Mouse (Mus musculus): Measurements from ENCODE around the gene Gga3. TPM values are rescaled to one million over a fixed set of nuclear protein-coding genes. Genes with fewer than 3 reads are reported as not detected.
"Not testable (repeated sequence)": the region's sequence is repeated elsewhere in the genome, so short reads cannot be mapped to it uniquely, and the experiment has no call there.

Gga3 gene
- polyA plus RNA-seq (2015; fragmentation: Nextera tagmentation; extraction: Ambion mirVana), result 16.8 and 18.8 TPM in 2 replicates

GRCm38 (mm10) chr11:115603476-115604303 lies at the start of gene Gga3, which contains the start of gene Mrps7:
TSS of gene Gga3 (minus strand) at chr11:115604051.
TSS of gene Mrps7 (plus strand) at chr11:115603925.
- Histone ChIP-seq H3K9ac (ENCODE audit: low read depth, low read length) (peak within 1 kb of the TSS; percentile 99), H3K4me2 (ENCODE audit: low read depth, low read length) (peak within 1 kb of the TSS; percentile 86), H3K36me3 (ENCODE audit: control insufficient read depth, insufficient read depth, low read length) (peaks cover 14% of the 10 kb centered on the region), H3K9me3 (ENCODE audit: control insufficient read depth, low read length) (no peaks in the 10 kb centered on the region), H3K27ac (ENCODE audit: low read length) (peak within 1 kb of the TSS; percentile 93), H3K27me3 (replicated peaks; ENCODE audit: control insufficient read depth, insufficient read depth, low read length) (no peaks in the 10 kb centered on the region), H3K4me3 (ENCODE audit: low read length) (peak within 1 kb of the TSS; percentile 97), H3K4me1 (ENCODE audit: control insufficient read depth, insufficient read depth, low read length) (peaks cover 18% of the 10 kb centered on the region)
- ATAC-seq, result peak; percentile 97
- WGBS, result under 1% methylated on average over 92 of the region's 93 CpGs

- Histone ChIP-seq H3K9ac (ENCODE audit: low read depth, low read length) (no peak overlapping the region), H3K4me3 (ENCODE audit: low read length) (no peak overlapping the region), H3K4me2 (ENCODE audit: low read depth, low read length) (no peak overlapping the region), H3K36me3 (ENCODE audit: control insufficient read depth, insufficient read depth, low read length) (no peaks in the 10 kb centered on the region), H3K9me3 (ENCODE audit: control insufficient read depth, low read length) (no peaks in the 10 kb centered on the region), H3K4me1 (ENCODE audit: control insufficient read depth, insufficient read depth, low read length) (no peaks in the 10 kb centered on the region), H3K27ac (ENCODE audit: low read length) (no peak overlapping the region; the same call in 1 of the 2 replicates), H3K27me3 (replicated peaks; ENCODE audit: control insufficient read depth, insufficient read depth, low read length) (no peaks in the 10 kb centered on the region)
- WGBS, result 86% methylated on average over 3 of the region's 3 CpGs
- no peak for ATAC-seq
Observed at GRCm38 (mm10) chr11:115653194-115653593, 49.3 kb upstream of the Gga3 start.

- ATAC-seq, result no peak
- Histone ChIP-seq H3K27me3 (replicated peaks; ENCODE audit: control insufficient read depth, insufficient read depth, low read length) (no peaks in the 10 kb centered on the region), H3K4me1 (ENCODE audit: control insufficient read depth, insufficient read depth, low read length) (no peaks in the 10 kb centered on the region), H3K36me3 (ENCODE audit: control insufficient read depth, insufficient read depth, low read length) (no peaks in the 10 kb centered on the region), H3K27ac (ENCODE audit: low read length) (no peak overlapping the region), H3K9me3 (ENCODE audit: control insufficient read depth, low read length) (no peaks in the 10 kb centered on the region), H3K4me2 (ENCODE audit: low read depth, low read length) (no peak overlapping the region), H3K9ac (ENCODE audit: low read depth, low read length) (no peak overlapping the region), H3K4me3 (ENCODE audit: low read length) (no peak overlapping the region)
- WGBS, result 86% methylated on average over 3 of the region's 3 CpGs
Observed at GRCm38 (mm10) chr11:115651680-115652079, 47.8 kb upstream of the Gga3 start.

- Histone ChIP-seq H3K27ac (ENCODE audit: low read length) (no peak overlapping the region), H3K4me2 (ENCODE audit: low read depth, low read length) (no peak overlapping the region), H3K9me3 (ENCODE audit: control insufficient read depth, low read length) (no peaks in the 10 kb centered on the region), H3K4me3 (ENCODE audit: low read length) (no peak overlapping the region), H3K27me3 (replicated peaks; ENCODE audit: control insufficient read depth, insufficient read depth, low read length) (no peaks in the 10 kb centered on the region), H3K9ac (ENCODE audit: low read depth, low read length) (no peak overlapping the region), H3K36me3 (ENCODE audit: control insufficient read depth, insufficient read depth, low read length) (no peaks in the 10 kb centered on the region), H3K4me1 (ENCODE audit: control insufficient read depth, insufficient read depth, low read length) (no peaks in the 10 kb centered on the region)
- ATAC-seq, result no peak
- 60% methylated on average over 10 of the region's 10 CpGs for WGBS
Observed at GRCm38 (mm10) chr11:115649706-115650105, 45.9 kb upstream of the Gga3 start.

DNA sequence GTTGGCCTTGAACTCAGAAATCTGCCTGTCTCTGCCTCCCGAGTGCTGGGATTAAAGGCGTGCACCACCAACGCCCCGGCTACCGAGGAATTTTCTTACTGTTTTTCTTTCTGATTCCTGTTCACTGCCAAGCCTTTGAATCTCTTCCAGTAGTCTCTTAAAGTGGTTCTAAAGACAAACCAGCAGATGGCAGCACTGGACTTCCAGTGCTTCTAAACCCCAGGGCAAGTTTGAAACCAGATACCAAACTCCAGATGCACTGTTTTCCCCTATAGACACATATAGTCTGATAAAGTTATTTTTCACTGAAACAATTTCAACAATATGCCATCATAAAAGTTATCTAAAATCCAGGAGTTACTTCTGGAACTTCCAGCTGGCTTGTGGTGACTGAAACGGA lies 43.6 kb upstream of the Gga3 start:
- H3K4me3 ChIP-seq (ENCODE audit: low read length), result no peak overlapping the region
- no peaks in the 10 kb centered on the region for H3K27me3 ChIP-seq (replicated peaks; ENCODE audit: control insufficient read depth, insufficient read depth, low read length)
- no peak overlapping the region for H3K9ac ChIP-seq (ENCODE audit: low read depth, low read length)
- ATAC-seq, result no peak
- no peak overlapping the region for H3K4me2 ChIP-seq (ENCODE audit: low read depth, low read length)
- 57% methylated on average over 6 of the region's 6 CpGs for WGBS
- no peak overlapping the region for H3K27ac ChIP-seq (ENCODE audit: low read length)
- no peaks in the 10 kb centered on the region for H3K4me1 ChIP-seq (ENCODE audit: control insufficient read depth, insufficient read depth, low read length)
- H3K9me3 ChIP-seq (ENCODE audit: control insufficient read depth, low read length), result no peaks in the 10 kb centered on the region
- no peaks in the 10 kb centered on the region for H3K36me3 ChIP-seq (ENCODE audit: control insufficient read depth, insufficient read depth, low read length)

DNA sequence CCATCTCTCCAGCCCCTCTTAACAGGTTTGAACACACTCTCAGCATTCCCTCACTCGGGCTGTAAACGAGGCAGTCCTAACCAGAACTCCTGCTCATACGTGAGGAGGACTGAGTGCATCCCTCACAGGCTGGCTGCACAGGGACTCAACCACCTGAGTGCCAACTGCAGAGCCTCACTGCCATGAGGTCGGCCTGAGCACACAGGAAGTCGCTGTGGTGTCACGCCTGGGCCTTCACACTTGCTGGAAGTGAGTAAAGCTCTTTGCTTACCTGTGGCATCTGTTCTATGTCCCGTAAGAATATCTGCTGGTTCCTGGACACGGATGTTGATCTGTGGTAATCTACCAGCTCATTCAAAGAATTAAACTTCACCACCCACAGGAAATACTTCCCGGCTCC lies 42.6 kb upstream of the Gga3 start:
- Histone ChIP-seq H3K36me3 (ENCODE audit: control insufficient read depth, insufficient read depth, low read length) (no peaks in the 10 kb centered on the region), H3K4me2 (ENCODE audit: low read depth, low read length) (no peak overlapping the region), H3K9ac (ENCODE audit: low read depth, low read length) (no peak overlapping the region), H3K4me3 (ENCODE audit: low read length) (no peak overlapping the region), H3K27me3 (replicated peaks; ENCODE audit: control insufficient read depth, insufficient read depth, low read length) (no peaks in the 10 kb centered on the region), H3K4me1 (ENCODE audit: control insufficient read depth, insufficient read depth, low read length) (no peaks in the 10 kb centered on the region), H3K9me3 (ENCODE audit: control insufficient read depth, low read length) (no peaks in the 10 kb centered on the region), H3K27ac (ENCODE audit: low read length) (no peak overlapping the region)
- ATAC-seq, result no peak
- 90% methylated on average over 9 of the region's 9 CpGs for WGBS

DNA sequence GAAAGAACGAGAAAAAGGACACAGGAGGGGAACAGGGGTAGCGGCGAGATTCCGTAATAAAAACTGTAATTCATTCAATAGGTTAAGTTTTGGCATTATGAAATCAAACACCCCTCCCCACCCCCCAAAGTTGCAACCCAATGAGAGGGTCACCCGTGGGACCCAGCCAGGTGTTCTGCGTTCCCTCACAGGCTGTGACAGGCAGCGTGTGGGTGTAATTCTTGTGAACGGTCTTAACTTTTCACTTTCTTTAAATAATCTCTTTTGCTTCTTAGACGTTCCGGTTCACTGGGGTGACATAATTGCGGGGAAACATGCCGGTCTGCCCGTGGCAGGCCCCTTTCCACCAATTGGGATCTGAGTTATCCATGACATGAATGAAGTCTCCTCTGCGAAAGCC lies 41.6 kb upstream of the Gga3 start:
- H3K4me1 ChIP-seq (ENCODE audit: control insufficient read depth, insufficient read depth, low read length); H3K9ac ChIP-seq (ENCODE audit: low read depth, low read length); ATAC-seq; H3K9me3 ChIP-seq (ENCODE audit: control insufficient read depth, low read length); H3K27ac ChIP-seq (ENCODE audit: low read length); H3K36me3 ChIP-seq (ENCODE audit: control insufficient read depth, insufficient read depth, low read length); H3K4me3 ChIP-seq (ENCODE audit: low read length); H3K27me3 ChIP-seq (replicated peaks; ENCODE audit: control insufficient read depth, insufficient read depth, low read length); H3K4me2 ChIP-seq (ENCODE audit: low read depth, low read length): not testable (repeated sequence)
- WGBS, result 82% methylated on average over 14 of the region's 14 CpGs

- WGBS, result 90% methylated on average over 13 of the region's 13 CpGs
- H3K4me2 ChIP-seq (ENCODE audit: low read depth, low read length), result no peak overlapping the region
- H3K4me3 ChIP-seq (ENCODE audit: low read length), result no peak overlapping the region
- no peaks in the 10 kb centered on the region for H3K36me3 ChIP-seq (ENCODE audit: control insufficient read depth, insufficient read depth, low read length)
- H3K4me1 ChIP-seq (ENCODE audit: control insufficient read depth, insufficient read depth, low read length), result peaks cover 4% of the 10 kb centered on the region
- no peaks in the 10 kb centered on the region for H3K27me3 ChIP-seq (replicated peaks; ENCODE audit: control insufficient read depth, insufficient read depth, low read length)
- ATAC-seq, result no peak
- H3K9me3 ChIP-seq (ENCODE audit: control insufficient read depth, low read length), result no peaks in the 10 kb centered on the region
- H3K9ac ChIP-seq (ENCODE audit: low read depth, low read length), result no peak overlapping the region
- no peak overlapping the region for H3K27ac ChIP-seq (ENCODE audit: low read length)
Observed at GRCm38 (mm10) chr11:115644308-115644707, 40.5 kb upstream of the Gga3 start.

GRCm38 (mm10) chr11:115643265-115643664 lies 39.4 kb upstream of the Gga3 start:
- H3K4me1 ChIP-seq (ENCODE audit: control insufficient read depth, insufficient read depth, low read length), result peaks cover 7% of the 10 kb centered on the region
- no peak overlapping the region for H3K4me2 ChIP-seq (ENCODE audit: low read depth, low read length)
- ATAC-seq, result no peak
- H3K9me3 ChIP-seq (ENCODE audit: control insufficient read depth, low read length), result no peaks in the 10 kb centered on the region
- H3K4me3 ChIP-seq (ENCODE audit: low read length), result no peak overlapping the region
- no peaks in the 10 kb centered on the region for H3K27me3 ChIP-seq (replicated peaks; ENCODE audit: control insufficient read depth, insufficient read depth, low read length)
- no peak overlapping the region for H3K27ac ChIP-seq (ENCODE audit: low read length)
- no peak overlapping the region; the same call in 1 of the 2 replicates for H3K9ac ChIP-seq (ENCODE audit: low read depth, low read length)
- H3K36me3 ChIP-seq (ENCODE audit: control insufficient read depth, insufficient read depth, low read length), result no peaks in the 10 kb centered on the region
- WGBS, result 75% methylated on average over 10 of the region's 10 CpGs

Measured in intestine, embryonic 16.5 days (tissue).